Mouse (Mus musculus) megakaryocyte, embryonic 14.5 days (primary cell): Measurements from ENCODE around the gene Gpc5.

ENCODE experiments used
- FLI1 ChIP-seq: IDR thresholded peaks from 2 replicates; pipeline ENCODE4 v1.6.1; 2012; ENCODE audit warnings: low read length, inconsistent platforms, mixed read lengths
- GATA1 ChIP-seq: IDR thresholded peaks from 3 replicates; pipeline ENCODE4 v1.6.1; 2012; ENCODE audit warnings: mixed read lengths, low read length, inconsistent platforms, borderline replicate concordance

- TF ChIP-seq GATA1 (no peak), FLI1 (no peak)
Measured at GRCm38 (mm10) chr14:115057524-115057923, 34.5 kb upstream of the Gpc5 start.
